Mouse (Mus musculus) lung, postnatal 14 days (tissue): ENCODE results near the gene Cadm2.

Source experiments
- DNase-seq: peaks from one replicate; pipeline ENCODE4 v3.0.0; 2021

The Cadm2 gene

GRCm38 (mm10) chr16:66921414-66921915, 699.2 kb downstream of the Cadm2 start:
- DNase-seq, result no peak

- no peak for DNase-seq
Measured at GRCm38 (mm10) chr16:66919889-66920402, 700.8 kb downstream of the Cadm2 start.

GRCm38 (mm10) chr16:66901801-66902200, 718.9 kb downstream of the Cadm2 start:
- DNase-seq, result no peak

GRCm38 (mm10) chr16:66900664-66901063, 720.0 kb downstream of the Cadm2 start:
- no peak for DNase-seq

GRCm38 (mm10) chr16:66892359-66892758, 728.3 kb downstream of the Cadm2 start:
- DNase-seq, result no peak

- DNase-seq, result no peak
Measured at GRCm38 (mm10) chr16:66891559-66892247, 729.0 kb downstream of the Cadm2 start.

- no peak for DNase-seq
Measured at GRCm38 (mm10) chr16:66889907-66890306, 730.8 kb downstream of the Cadm2 start.

GRCm38 (mm10) chr16:66882597-66882996, 738.1 kb downstream of the Cadm2 start:
- no peak for DNase-seq

GRCm38 (mm10) chr16:66871201-66871600, 749.5 kb downstream of the Cadm2 start:
- DNase-seq, result no peak

- DNase-seq, result no peak
Measured at GRCm38 (mm10) chr16:66851047-66851446, 769.7 kb downstream of the Cadm2 start.

- no peak for DNase-seq
Measured at GRCm38 (mm10) chr16:66824866-66825265, 795.8 kb downstream of the Cadm2 start.

- no peak for DNase-seq
Measured at GRCm38 (mm10) chr16:66811495-66811894, 809.2 kb downstream of the Cadm2 start.

GRCm38 (mm10) chr16:66798204-66798603, 822.5 kb downstream of the Cadm2 start:
- DNase-seq, result no peak

- no peak for DNase-seq
Measured at GRCm38 (mm10) chr16:66793067-66793466, 827.6 kb downstream of the Cadm2 start.

- no peak for DNase-seq
Measured at GRCm38 (mm10) chr16:66771883-66772282, 848.8 kb downstream of the Cadm2 start.

GRCm38 (mm10) chr16:66769545-66769944, 851.2 kb downstream of the Cadm2 start:
- no peak for DNase-seq

GRCm38 (mm10) chr16:66768684-66769389, 851.9 kb downstream of the Cadm2 start:
- no peak for DNase-seq

GRCm38 (mm10) chr16:66761546-66762473, 858.9 kb downstream of the Cadm2 start:
- no peak for DNase-seq

GRCm38 (mm10) chr16:66748533-66748932, 872.2 kb downstream of the Cadm2 start:
- no peak for DNase-seq

- no peak for DNase-seq
Measured at GRCm38 (mm10) chr16:66731212-66731611, 889.5 kb downstream of the Cadm2 start.

GRCm38 (mm10) chr16:66706476-66706875, 914.2 kb downstream of the Cadm2 start:
- DNase-seq, result no peak

GRCm38 (mm10) chr16:66694783-66695182, 925.9 kb downstream of the Cadm2 start:
- no peak for DNase-seq

- DNase-seq, result no peak
Measured at GRCm38 (mm10) chr16:66677241-66677640, 943.5 kb downstream of the Cadm2 start.
